Mouse (Mus musculus) right cerebral cortex, postnatal 4 days (tissue): ENCODE results near the gene Tec.
A peak's percentile ranks its signal among the peaks of the same experiment; 100 is the strongest.

Experiments
- DNase-seq: peaks from one replicate; pipeline ENCODE4 v3.0.0-alpha.2; 2022

The Tec gene

GRCm38 (mm10) chr5:72868091-72868875 lies at the start of gene Tec:
Gene Tec, minus strand, starts transcription at chr5:72868483.
- peak; percentile 79 for DNase-seq

- no peak for DNase-seq
Observed at GRCm38 (mm10) chr5:72916851-72917250, 48.6 kb upstream of the Tec start.

- DNase-seq: no peak
Observed at GRCm38 (mm10) chr5:72916048-72916447, 47.8 kb upstream of the Tec start.

GRCm38 (mm10) chr5:72914633-72915561 lies 46.6 kb upstream of the Tec start:
- DNase-seq: peak; percentile 59

- DNase-seq: peak; percentile 97
Observed at GRCm38 (mm10) chr5:72913648-72914557, 45.6 kb upstream of the Tec start, which contains the start of gene Slain2. Gene Slain2, plus strand, starts transcription at chr5:72914304.

GRCm38 (mm10) chr5:72911284-72911683 lies 43.0 kb upstream of the Tec start:
- DNase-seq: no peak

GRCm38 (mm10) chr5:72910373-72910772 lies 42.1 kb upstream of the Tec start:
- DNase-seq: no peak

- DNase-seq: no peak
Observed at GRCm38 (mm10) chr5:72909363-72909762, 41.1 kb upstream of the Tec start.

- no peak for DNase-seq
Observed at GRCm38 (mm10) chr5:72908324-72908936, 40.1 kb upstream of the Tec start.

- DNase-seq: no peak
Observed at GRCm38 (mm10) chr5:72907402-72907801, 39.1 kb upstream of the Tec start.

GRCm38 (mm10) chr5:72904903-72905790 lies 36.9 kb upstream of the Tec start:
- DNase-seq: no peak

- no peak for DNase-seq
Observed at GRCm38 (mm10) chr5:72902876-72903516, 34.7 kb upstream of the Tec start.

GRCm38 (mm10) chr5:72902312-72902711 lies 34.0 kb upstream of the Tec start:
- no peak for DNase-seq

GRCm38 (mm10) chr5:72901866-72902265 lies 33.6 kb upstream of the Tec start:
- DNase-seq: no peak

GRCm38 (mm10) chr5:72899255-72899654 lies 31.0 kb upstream of the Tec start:
- DNase-seq: no peak

- no peak for DNase-seq
Observed at GRCm38 (mm10) chr5:72897998-72898397, 29.7 kb upstream of the Tec start.

GRCm38 (mm10) chr5:72896478-72897279 lies 28.4 kb upstream of the Tec start:
- DNase-seq: no peak

GRCm38 (mm10) chr5:72895261-72895660 lies 27.0 kb upstream of the Tec start:
- no peak for DNase-seq

- DNase-seq: peak; percentile 41
Observed at GRCm38 (mm10) chr5:72893987-72894386, 25.7 kb upstream of the Tec start.

GRCm38 (mm10) chr5:72891534-72891933 lies 23.3 kb upstream of the Tec start:
- peak; percentile 20 for DNase-seq
